Mouse (Mus musculus): ENCODE results near the gene Pde4dip. TPM values are rescaled to one million over a fixed set of nuclear protein-coding genes. Genes with fewer than 3 reads are reported as not detected.

The Pde4dip gene
- total and polyA plus RNA-seq, 3 experiments, result 1,061 to 1,897 (median 1,629) TPM

- Histone ChIP-seq H3K4me1 (ENCODE audit: control insufficient read depth, insufficient read depth, low read length) (peaks cover 2% of the 10 kb centered on the region; the same call in 1 of the 2 replicates), H3K9ac (ENCODE audit: low read depth, low read length) (no peak overlapping the region), H3K27ac (no peak overlapping the region), H3K79me2 (replicated peaks; ENCODE audit: control insufficient read depth, insufficient read depth, low read length) (no peaks in the 10 kb centered on the region), H3K4me3 (no peak overlapping the region), H3K36me3 (ENCODE audit: control insufficient read depth, insufficient read depth, low read length) (no peaks in the 10 kb centered on the region), H3K27me3 (ENCODE audit: control insufficient read depth, insufficient read depth, low read length) (peaks cover 4% of the 10 kb centered on the region; the same call in 1 of the 2 replicates)
- intact Hi-C loops (cut with DNase I), result loop anchor here (5.0 kb wide), 1 partner anchor 79 kb away; the partner anchor contains the start of gene Notch2
- 48% methylated on average over 6 of the region's 6 CpGs for WGBS
- DNase-seq, result peak in 1 of 2 experiments; percentile 56
- TF ChIP-seq CTCF (IDR thresholded peaks at IDR 0.05) (no peak), EP300 (IDR thresholded peaks at IDR 0.05; ENCODE audit: insufficient read depth, low read depth, low read length) (no peak), POLR2A (IDR thresholded peaks at IDR 0.05; ENCODE audit: insufficient read depth, low read depth, low read length) (no peak)
Observed at GRCm38 (mm10) chr3:97933251-97933650, 44.7 kb upstream of the Pde4dip start.

GRCm38 (mm10) chr3:97932771-97933170, 44.3 kb upstream of the Pde4dip start:
- TF ChIP-seq POLR2A (IDR thresholded peaks at IDR 0.05; ENCODE audit: insufficient read depth, low read depth, low read length) (no peak), CTCF (IDR thresholded peaks at IDR 0.05) (no peak), EP300 (IDR thresholded peaks at IDR 0.05; ENCODE audit: insufficient read depth, low read depth, low read length) (no peak)
- Histone ChIP-seq H3K4me3 (no peak overlapping the region), H3K9ac (ENCODE audit: low read depth, low read length) (no peak overlapping the region), H3K27me3 (ENCODE audit: control insufficient read depth, insufficient read depth, low read length) (peaks cover 4% of the 10 kb centered on the region; the same call in 1 of the 2 replicates), H3K79me2 (replicated peaks; ENCODE audit: control insufficient read depth, insufficient read depth, low read length) (no peaks in the 10 kb centered on the region), H3K4me1 (ENCODE audit: control insufficient read depth, insufficient read depth, low read length) (peaks cover 2% of the 10 kb centered on the region; the same call in 1 of the 2 replicates), H3K36me3 (ENCODE audit: control insufficient read depth, insufficient read depth, low read length) (no peaks in the 10 kb centered on the region), H3K27ac (no peak overlapping the region)
- DNase-seq, result no peak
- 50% methylated on average over 11 of the region's 11 CpGs for WGBS
- intact Hi-C loops (cut with DNase I), result loop anchor here (5.0 kb wide), 1 partner anchor 80 kb away; the partner anchor contains the start of gene Notch2

GRCm38 (mm10) chr3:97932131-97932530, 43.6 kb upstream of the Pde4dip start:
- Histone ChIP-seq H3K79me2 (replicated peaks; ENCODE audit: control insufficient read depth, insufficient read depth, low read length) (no peaks in the 10 kb centered on the region), H3K4me3 (no peak overlapping the region), H3K4me1 (ENCODE audit: control insufficient read depth, insufficient read depth, low read length) (peaks cover 2% of the 10 kb centered on the region; the same call in 1 of the 2 replicates), H3K9ac (ENCODE audit: low read depth, low read length) (no peak overlapping the region), H3K36me3 (ENCODE audit: control insufficient read depth, insufficient read depth, low read length) (no peaks in the 10 kb centered on the region), H3K27ac (no peak overlapping the region), H3K27me3 (ENCODE audit: control insufficient read depth, insufficient read depth, low read length) (peaks cover 4% of the 10 kb centered on the region; the same call in 1 of the 2 replicates)
- intact Hi-C loops (cut with DNase I), result loop anchor here (5.0 kb wide), 1 partner anchor 80 kb away; the partner anchor contains the start of gene Notch2
- 24% methylated on average over 10 of the region's 10 CpGs for WGBS
- TF ChIP-seq EP300 (IDR thresholded peaks at IDR 0.05; ENCODE audit: insufficient read depth, low read depth, low read length) (0 out of 2 replicates have a peak, but pooled peaks have one; percentile 23), CTCF (IDR thresholded peaks at IDR 0.05) (no peak), POLR2A (IDR thresholded peaks at IDR 0.05; ENCODE audit: insufficient read depth, low read depth, low read length) (no peak)
- DNase-seq, result peak; percentile 32 to 62

- H3K36me3 ChIP-seq (ENCODE audit: control insufficient read depth, insufficient read depth, low read length), result no peaks in the 10 kb centered on the region
- no peak overlapping the region for H3K27ac ChIP-seq
- H3K4me1 ChIP-seq (ENCODE audit: control insufficient read depth, insufficient read depth, low read length), result peaks cover 2% of the 10 kb centered on the region; the same call in 1 of the 2 replicates
- peaks cover 4% of the 10 kb centered on the region; the same call in 1 of the 2 replicates for H3K27me3 ChIP-seq (ENCODE audit: control insufficient read depth, insufficient read depth, low read length)
- intact Hi-C loops (cut with DNase I), result loop anchor here (5.0 kb wide), 1 partner anchor 81 kb away; the partner anchor contains the start of gene Notch2
- WGBS, result 70% methylated on average over 7 of the region's 7 CpGs
- no peak for DNase-seq
- TF ChIP-seq POLR2A (IDR thresholded peaks at IDR 0.05; ENCODE audit: insufficient read depth, low read depth, low read length) (no peak), EP300 (IDR thresholded peaks at IDR 0.05; ENCODE audit: insufficient read depth, low read depth, low read length) (no peak), CTCF (IDR thresholded peaks at IDR 0.05) (no peak)
- H3K4me3 ChIP-seq, result no peak overlapping the region
- H3K9ac ChIP-seq (ENCODE audit: low read depth, low read length), result no peak overlapping the region
- no peaks in the 10 kb centered on the region for H3K79me2 ChIP-seq (replicated peaks; ENCODE audit: control insufficient read depth, insufficient read depth, low read length)
Observed at GRCm38 (mm10) chr3:97931310-97931885, 42.9 kb upstream of the Pde4dip start.

GRCm38 (mm10) chr3:97930787-97931158, 42.3 kb upstream of the Pde4dip start:
- intact Hi-C loops (cut with DNase I), result loop anchor here (5.0 kb wide), 1 partner anchor 82 kb away; the partner anchor contains the start of gene Notch2
- Histone ChIP-seq H3K9ac (ENCODE audit: low read depth, low read length) (no peak overlapping the region), H3K27ac (no peak overlapping the region), H3K27me3 (ENCODE audit: control insufficient read depth, insufficient read depth, low read length) (peaks cover 4% of the 10 kb centered on the region; the same call in 1 of the 2 replicates), H3K79me2 (replicated peaks; ENCODE audit: control insufficient read depth, insufficient read depth, low read length) (no peaks in the 10 kb centered on the region), H3K36me3 (ENCODE audit: control insufficient read depth, insufficient read depth, low read length) (no peaks in the 10 kb centered on the region), H3K4me1 (ENCODE audit: control insufficient read depth, insufficient read depth, low read length) (peaks cover 2% of the 10 kb centered on the region; the same call in 1 of the 2 replicates), H3K4me3 (no peak overlapping the region)
- WGBS, result 81% methylated on average over 8 of the region's 8 CpGs
- DNase-seq, result no peak
- no peak for TF ChIP-seq CTCF (IDR thresholded peaks at IDR 0.05)
- no peak for TF ChIP-seq EP300 (IDR thresholded peaks at IDR 0.05; ENCODE audit: insufficient read depth, low read depth, low read length)
- no peak for TF ChIP-seq POLR2A (IDR thresholded peaks at IDR 0.05; ENCODE audit: insufficient read depth, low read depth, low read length)
